Mouse (Mus musculus) myocyte (in vitro differentiated cells): ENCODE data around the gene 1810030O07Rik. TPM values are rescaled to one million over a fixed set of nuclear protein-coding genes. Genes with fewer than 3 reads are reported as not detected.
"Not testable (repeated sequence)": the region's sequence is repeated elsewhere in the genome, so short reads cannot be mapped to it uniquely, and the experiment has no call there.

Experiments used
- H3K27me3 ChIP-seq: one replicate; pipeline ENCODE4 v1.6.1; 2011; ENCODE audit not compliant: control insufficient read depth, insufficient read depth, insufficient read length
- H3K36me3 ChIP-seq: one replicate; pipeline ENCODE4 v1.6.1; 2011; ENCODE audit not compliant: control insufficient read depth, insufficient read depth
- H3K4me2 ChIP-seq: one replicate; pipeline ENCODE4 v1.6.1; 2011; ENCODE audit warnings: low read depth, control low read depth
- H3K4me3 ChIP-seq: one replicate; pipeline ENCODE4 v1.5.1; 2011; ENCODE audit warnings: mild to moderate bottlenecking, control low read depth, moderate library complexity
- H3K79me2 ChIP-seq: one replicate; pipeline ENCODE4 v1.6.1; 2011; ENCODE audit not compliant: control insufficient read depth, insufficient read depth
- H3ac ChIP-seq: one replicate; pipeline ENCODE4 v1.6.1; 2011; ENCODE audit not compliant: control insufficient read depth, insufficient read length
- CEBPB ChIP-seq: IDR thresholded peaks from 2 replicates; pipeline ENCODE4 v1.6.1; 2011; ENCODE audit warnings: mild to moderate bottlenecking, moderate library complexity; ENCODE audit not compliant: poor library complexity, insufficient read depth, severe bottlenecking
- E2F4 ChIP-seq: IDR thresholded peaks from one replicate; pipeline ENCODE4 v1.6.1; 2011; ENCODE audit warnings: mild to moderate bottlenecking, control low read depth, moderate library complexity; ENCODE audit not compliant: insufficient read depth
- MAX ChIP-seq: IDR thresholded peaks from one replicate; pipeline ENCODE4 v1.6.1; 2011; ENCODE audit warnings: low read depth, mild to moderate bottlenecking, control low read depth
- MYOD1 ChIP-seq, 3 experiments: IDR thresholded peaks; one replicate each; pipeline ENCODE4 v1.6.1; 2011; ENCODE audit warnings: control low read depth in 2 of 3, low read depth in 2 of 3, mild to moderate bottlenecking in 2 of 3, moderate library complexity in 1 of 3; ENCODE audit not compliant: insufficient read length in 2 of 3, control insufficient read depth in 1 of 3
- MYOG ChIP-seq, 3 experiments: IDR thresholded peaks; one replicate each; pipeline ENCODE4 v1.6.1; 2011; ENCODE audit warnings: control low read depth in 2 of 3, low read depth in 2 of 3, mild to moderate bottlenecking in 2 of 3; ENCODE audit not compliant: insufficient read length in 2 of 3, control insufficient read depth in 1 of 3, insufficient read depth in 1 of 3
- POLR2A ChIP-seq: IDR thresholded peaks from one replicate; pipeline ENCODE4 v1.6.1; 2011; ENCODE audit warnings: low read depth, mild to moderate bottlenecking, control low read depth, moderate library complexity; ENCODE audit not compliant: insufficient read length
- POLR2AphosphoS2 ChIP-seq: IDR thresholded peaks from one replicate; pipeline ENCODE4 v1.6.1; 2011; ENCODE audit warnings: low read depth, control low read depth; ENCODE audit not compliant: insufficient read length
- REST ChIP-seq: IDR thresholded peaks from one replicate; pipeline ENCODE4 v1.6.1; 2011; ENCODE audit warnings: mild to moderate bottlenecking, control low read depth, moderate library complexity; ENCODE audit not compliant: insufficient read depth, insufficient read length
- SRF ChIP-seq: IDR thresholded peaks from one replicate; pipeline ENCODE4 v1.6.1; 2011; ENCODE audit warnings: low read depth; ENCODE audit not compliant: control insufficient read depth, insufficient read length
- TCF12 ChIP-seq: IDR thresholded peaks from one replicate; pipeline ENCODE4 v1.6.1; 2011; ENCODE audit warnings: mild to moderate bottlenecking, control low read depth; ENCODE audit not compliant: poor library complexity, insufficient read depth, severe bottlenecking
- TCF3 ChIP-seq: IDR thresholded peaks from one replicate; pipeline ENCODE4 v1.6.1; 2011; ENCODE audit warnings: low read depth, control low read depth; ENCODE audit not compliant: insufficient read length
- USF1 ChIP-seq: IDR thresholded peaks from one replicate; pipeline ENCODE4 v1.6.1; 2011; ENCODE audit warnings: low read depth, mild to moderate bottlenecking, control low read depth, moderate library complexity
- polyA plus RNA-seq: library from polyadenylated mRNA; unstranded; fragments of >200 nt; fragmentation: generic; extraction: Trizol; gene quantifications from one replicate; pipeline ENCODE4 v1.2.1, GENCODE M21; 2012; ENCODE audit warnings: missing spikeins

1810030O07Rik gene
- polyA plus RNA-seq, 1 experiment, result 16.8 TPM

DNA sequence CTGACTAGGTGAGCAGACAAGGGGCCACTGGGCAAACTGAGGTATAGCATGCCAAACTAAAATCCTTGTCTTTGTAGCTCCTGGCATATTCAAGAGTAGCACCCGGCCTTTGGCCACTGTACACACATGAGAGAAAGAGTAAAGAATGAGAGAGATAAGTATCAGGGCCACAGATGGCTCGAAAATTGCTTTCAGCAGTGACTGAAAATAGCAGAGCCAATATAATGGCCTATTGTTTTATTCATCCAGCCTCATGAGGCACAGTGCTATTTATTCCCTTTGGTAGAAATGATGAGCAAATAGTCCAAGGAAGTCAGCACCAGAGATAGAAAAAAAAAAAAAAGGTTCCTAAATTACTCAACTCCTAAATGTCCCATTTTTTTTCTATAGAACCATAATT is 28.5 kb downstream of the 1810030O07Rik start:
- Histone ChIP-seq H3K4me2 (no peak overlapping the region), H3K36me3 (no peaks in the 10 kb centered on the region), H3K79me2 (no peaks in the 10 kb centered on the region), H3K4me3 (no peak overlapping the region), H3ac (no peak overlapping the region), H3K27me3 (no peaks in the 10 kb centered on the region)
- TF ChIP-seq MYOD1 (IDR thresholded peaks at IDR 0.05; ENCODE audit: control insufficient read depth in 1 of 3, insufficient read length in 2 of 3, low read depth in 2 of 3) (no peak), E2F4 (no peak), MYOG (IDR thresholded peaks at IDR 0.05; ENCODE audit: control insufficient read depth in 1 of 3, insufficient read depth in 1 of 3, insufficient read length in 2 of 3, low read depth in 2 of 3) (no peak), MAX (no peak), USF1 (no peak), CEBPB (no peak), REST (no peak), POLR2A (no peak), POLR2AphosphoS2 (no peak), SRF (no peak), TCF12 (no peak), TCF3 (no peak)

DNA sequence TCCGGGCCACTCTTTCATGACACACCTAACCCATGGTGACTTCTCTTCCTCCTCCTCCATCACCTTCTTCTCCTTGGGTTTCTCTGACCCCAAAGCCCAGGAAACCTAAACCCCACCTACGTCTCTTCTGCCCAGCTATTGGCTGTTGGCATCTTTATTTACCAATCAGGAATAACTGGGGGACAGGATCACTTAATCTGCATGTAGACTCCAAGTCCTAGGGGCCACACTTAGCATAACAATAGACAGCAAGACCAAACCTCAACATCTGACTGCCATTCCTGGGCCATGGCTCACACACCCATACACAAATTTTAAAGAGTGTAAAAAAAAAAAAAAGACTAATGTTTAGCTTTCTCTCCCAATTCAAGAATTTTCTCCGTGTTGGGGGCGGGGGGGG is 48.3 kb downstream of the 1810030O07Rik start:
- no peak for TF ChIP-seq TCF12
- TF ChIP-seq MAX, result no peak
- TF ChIP-seq CEBPB, result no peak
- no peak for TF ChIP-seq POLR2A
- TF ChIP-seq SRF, result no peak
- no peak for TF ChIP-seq POLR2AphosphoS2
- TF ChIP-seq REST, result no peak
- TF ChIP-seq TCF3, result no peak
- TF ChIP-seq MYOG (IDR thresholded peaks at IDR 0.05; ENCODE audit: control insufficient read depth in 1 of 3, insufficient read depth in 1 of 3, insufficient read length in 2 of 3, low read depth in 2 of 3), result no peak
- TF ChIP-seq E2F4, result no peak
- no peak for TF ChIP-seq USF1
- TF ChIP-seq MYOD1 (IDR thresholded peaks at IDR 0.05; ENCODE audit: control insufficient read depth in 1 of 3, insufficient read length in 2 of 3, low read depth in 2 of 3), result no peak
- no peak overlapping the region for H3K4me2 ChIP-seq
- H3K27me3 ChIP-seq, result no peaks in the 10 kb centered on the region

DNA sequence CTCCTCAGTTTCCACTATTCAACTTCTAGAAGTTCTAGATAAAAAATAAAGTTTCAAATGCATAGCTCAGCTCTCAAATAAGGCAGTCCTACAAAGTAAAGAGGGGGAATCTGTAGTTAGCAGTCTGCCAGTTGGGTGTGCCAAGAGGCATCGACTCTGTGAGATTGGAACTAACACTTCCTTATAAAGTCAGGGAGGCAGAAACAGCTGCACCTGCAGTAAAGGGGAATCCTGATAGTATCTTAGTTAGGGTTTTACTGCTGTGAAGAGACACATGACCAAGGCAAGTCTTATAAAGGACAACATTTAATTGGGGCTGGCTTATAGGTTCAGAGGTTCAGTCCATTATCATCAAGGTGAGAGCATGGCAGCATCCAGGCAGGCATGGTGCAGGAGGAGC is 61.1 kb downstream of the 1810030O07Rik start:
- H3ac ChIP-seq, H3K27me3 ChIP-seq, H3K4me2 ChIP-seq, H3K4me3 ChIP-seq, H3K79me2 ChIP-seq: not testable (repeated sequence)
- peaks cover 17% of the 10 kb centered on the region for H3K36me3 ChIP-seq

More for the DNA sequence above, 48.3 kb downstream of the 1810030O07Rik start:
- no peak overlapping the region for H3K4me3 ChIP-seq
- H3K79me2 ChIP-seq, result no peaks in the 10 kb centered on the region
- no peak overlapping the region for H3ac ChIP-seq
- H3K36me3 ChIP-seq, result no peaks in the 10 kb centered on the region

DNA sequence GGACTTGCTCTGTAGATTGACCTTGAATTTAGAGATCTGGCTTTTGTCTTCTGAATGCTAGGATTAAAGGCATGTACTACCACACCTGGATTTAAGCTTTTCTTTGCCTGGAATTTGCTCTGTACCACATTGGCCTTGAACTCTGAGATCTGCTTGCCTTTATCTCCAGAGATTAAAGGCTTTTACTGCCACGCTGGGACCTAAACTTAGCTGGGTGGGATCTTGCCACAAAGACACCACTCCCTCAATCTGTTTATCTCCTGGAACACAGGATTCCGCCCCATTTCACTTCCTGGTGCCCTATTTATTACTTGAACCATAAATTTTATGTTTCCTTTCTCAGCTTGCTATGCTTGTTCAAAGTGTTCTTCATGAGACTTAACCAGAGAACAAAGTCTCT is 62.3 kb downstream of the 1810030O07Rik start:
- no peak for TF ChIP-seq POLR2A
- no peak for TF ChIP-seq USF1
- no peak for TF ChIP-seq MYOD1 (IDR thresholded peaks at IDR 0.05; ENCODE audit: control insufficient read depth in 1 of 3, insufficient read length in 2 of 3, low read depth in 2 of 3)
- no peak for TF ChIP-seq MYOG (IDR thresholded peaks at IDR 0.05; ENCODE audit: control insufficient read depth in 1 of 3, insufficient read depth in 1 of 3, insufficient read length in 2 of 3, low read depth in 2 of 3)
- no peak for TF ChIP-seq REST
- no peak for TF ChIP-seq TCF12
- TF ChIP-seq CEBPB, result no peak
- TF ChIP-seq SRF, result no peak
- no peaks in the 10 kb centered on the region for H3K79me2 ChIP-seq
- H3K4me3 ChIP-seq, result no peak overlapping the region
- no peaks in the 10 kb centered on the region for H3K27me3 ChIP-seq
- H3K36me3 ChIP-seq, result peaks cover 22% of the 10 kb centered on the region
- no peak overlapping the region for H3K4me2 ChIP-seq
- no peak overlapping the region for H3ac ChIP-seq

DNA sequence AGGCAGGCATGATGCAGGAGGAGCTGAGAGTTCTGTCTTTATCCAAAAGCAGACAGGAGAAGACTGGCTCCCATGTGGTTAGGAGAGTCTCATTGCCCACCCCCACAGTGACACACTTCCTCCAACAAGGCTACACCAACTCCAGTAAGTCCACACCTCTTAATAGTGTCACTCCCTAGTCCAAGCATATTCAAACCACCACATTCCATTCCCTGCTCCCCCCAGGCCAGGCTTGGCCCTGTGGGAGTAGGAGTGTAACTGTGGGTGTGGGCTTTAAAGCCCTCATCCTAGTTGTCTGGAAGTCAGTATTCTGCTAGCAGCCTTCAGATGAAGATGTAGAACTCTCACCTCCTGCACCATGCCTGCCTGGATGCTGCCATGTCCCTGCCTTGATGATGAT is 62.9 kb downstream of the 1810030O07Rik start:
- H3K4me2 ChIP-seq, H3K79me2 ChIP-seq, H3K27me3 ChIP-seq, H3K4me3 ChIP-seq, H3ac ChIP-seq: not testable (repeated sequence)
- peaks cover 25% of the 10 kb centered on the region for H3K36me3 ChIP-seq

Other genes with a start within 250 kb of the 1810030O07Rik start
- gene Atp6ap2, start 85.9 kb downstream of the 1810030O07Rik start, polyA plus RNA-seq, result 37.8 TPM
- 8.4 TPM for gene Med14, start 88.4 kb upstream of the 1810030O07Rik start, polyA plus RNA-seq